Mouse (Mus musculus): ENCODE results near the gene A230072I06Rik. TPM values are rescaled to one million over a fixed set of nuclear protein-coding genes. Genes with fewer than 3 reads are reported as not detected.

A230072I06Rik gene
- total and polyA plus RNA-seq, 3 experiments: not detected

DNA sequence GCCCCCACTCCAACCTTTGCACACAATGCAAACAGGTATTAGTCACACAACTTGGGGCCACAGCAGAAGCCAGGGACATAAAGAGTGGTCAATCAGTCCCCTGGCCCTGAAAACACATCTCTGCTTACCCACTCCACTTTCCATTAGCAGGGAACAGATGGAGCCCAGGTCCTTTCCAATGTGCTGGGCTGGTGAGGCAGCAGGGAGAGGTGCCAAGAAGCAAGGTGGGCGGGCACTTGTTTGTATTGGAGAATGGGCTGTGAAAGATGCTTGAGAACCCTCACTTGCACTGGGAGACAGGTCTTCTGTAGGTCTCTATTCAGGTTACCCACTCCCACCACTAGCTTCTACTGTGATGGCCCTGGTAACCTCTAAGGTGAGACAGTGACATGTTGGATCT is 34.9 kb upstream of the A230072I06Rik start:
- no peaks in the 10 kb centered on the region for H3K9me3 ChIP-seq (replicated peaks; ENCODE audit: insufficient read depth, low read length)
- no peak overlapping the region for H3K27ac ChIP-seq (ENCODE audit: control insufficient read depth, low read depth, low read length)
- no peak overlapping the region for H3K9ac ChIP-seq (ENCODE audit: control insufficient read depth, low read depth, low read length, poor library complexity, severe bottlenecking)
- no peak overlapping the region for H3K4me3 ChIP-seq (ENCODE audit: control insufficient read depth in 1 of 2, insufficient read depth in 1 of 2, low read depth in 2 of 2, low read length in 2 of 2)
- H3K27me3 ChIP-seq (ENCODE audit: control insufficient read depth in 1 of 2, insufficient read depth in 2 of 2, low read length in 2 of 2): no peaks in the 10 kb centered on the region
- H3K36me3 ChIP-seq (ENCODE audit: control insufficient read depth in 1 of 2, insufficient read depth in 2 of 2, low read length in 2 of 2): no peaks in the 10 kb centered on the region
- no peak for DNase-seq (ENCODE audit: low read depth, low spot score)
- no peaks in the 10 kb centered on the region for H3K79me2 ChIP-seq (ENCODE audit: control insufficient read depth, insufficient read depth, low read length, poor library complexity)
- H3K4me1 ChIP-seq (ENCODE audit: control insufficient read depth in 1 of 2, insufficient read depth in 2 of 2, low read length in 2 of 2): no peaks in the 10 kb centered on the region
- TF ChIP-seq POLR2A (IDR thresholded peaks at IDR 0.05; ENCODE audit: control insufficient read depth in 1 of 2, insufficient read depth in 1 of 2, low read depth in 1 of 2, low read length in 2 of 2, poor library complexity in 1 of 2) (no peak), SIN3A (IDR thresholded peaks at IDR 0.05; ENCODE audit: low read length) (no peak), EP300 (IDR thresholded peaks at IDR 0.05; ENCODE audit: low read depth in 1 of 2, low read length in 2 of 2) (no peak), CHD2 (IDR thresholded peaks at IDR 0.05; ENCODE audit: low read length) (no peak), MAZ (IDR thresholded peaks at IDR 0.05; ENCODE audit: low read depth, low read length) (no peak), KAT2A (conservative IDR thresholded peaks at IDR 0.05; ENCODE audit: low read depth, low read length) (no peak), TAL1 (IDR thresholded peaks at IDR 0.05; ENCODE audit: low read length) (no peak), USF1 (IDR thresholded peaks at IDR 0.05; ENCODE audit: low read depth, low read length) (no peak), CTCF (IDR thresholded peaks at IDR 0.05 in 2 of 3, conservative IDR thresholded peaks at IDR 0.05 in 1 of 3; ENCODE audit: control insufficient read depth in 1 of 3, insufficient read depth in 1 of 3, low read depth in 2 of 3, low read length in 3 of 3, poor library complexity in 1 of 3, severe bottlenecking in 1 of 3) (no peak), MYB (IDR thresholded peaks at IDR 0.05; ENCODE audit: low read depth, low read length) (no peak), GABPA (IDR thresholded peaks at IDR 0.05; ENCODE audit: low read depth, low read length) (no peak), POLR2AphosphoS2 (IDR thresholded peaks at IDR 0.05; ENCODE audit: low read length) (no peak), UBTF (IDR thresholded peaks at IDR 0.05; ENCODE audit: borderline replicate concordance, insufficient read depth, low read depth, low read length) (no peak), JUND (IDR thresholded peaks at IDR 0.05; ENCODE audit: low read depth, low read length) (no peak), USF2 (IDR thresholded peaks at IDR 0.05; ENCODE audit: borderline replicate concordance in 1 of 2, insufficient read depth in 1 of 2, low read depth in 1 of 2, low read length in 2 of 2) (no peak), MAX (IDR thresholded peaks at IDR 0.05; ENCODE audit: low read length) (no peak), RCOR1 (IDR thresholded peaks at IDR 0.05; ENCODE audit: low read depth, low read length) (no peak)

DNA sequence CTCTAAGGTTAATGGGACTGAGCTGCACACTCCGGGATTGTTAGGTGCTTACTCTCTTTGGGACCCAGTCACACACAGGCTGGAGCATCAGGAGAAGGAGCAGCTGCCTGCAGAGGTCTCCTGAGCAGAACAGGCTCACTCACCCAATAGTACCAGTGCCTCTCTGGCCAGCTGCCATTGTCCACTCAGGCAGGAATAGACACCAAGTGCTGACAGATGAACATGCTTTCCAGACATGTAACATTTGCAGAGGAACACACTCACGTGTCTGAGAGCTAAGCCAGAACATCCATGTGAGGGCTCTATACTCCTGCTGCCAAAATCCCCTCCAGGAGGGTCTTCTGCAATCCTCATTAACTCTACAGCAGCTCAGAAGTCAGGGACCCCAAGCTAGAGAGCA is 18.7 kb upstream of the A230072I06Rik start:
- Histone ChIP-seq H3K79me2 (ENCODE audit: control insufficient read depth, insufficient read depth, low read length, poor library complexity) (no peaks in the 10 kb centered on the region), H3K36me3 (ENCODE audit: control insufficient read depth in 1 of 2, insufficient read depth in 2 of 2, low read length in 2 of 2) (no peaks in the 10 kb centered on the region), H3K4me3 (ENCODE audit: control insufficient read depth in 1 of 2, insufficient read depth in 1 of 2, low read depth in 2 of 2, low read length in 2 of 2) (no peak overlapping the region), H3K4me1 (ENCODE audit: control insufficient read depth in 1 of 2, insufficient read depth in 2 of 2, low read length in 2 of 2) (no peaks in the 10 kb centered on the region), H3K9me3 (replicated peaks; ENCODE audit: insufficient read depth, low read length) (no peaks in the 10 kb centered on the region), H3K27ac (ENCODE audit: control insufficient read depth, low read depth, low read length) (no peak overlapping the region), H3K9ac (ENCODE audit: control insufficient read depth, low read depth, low read length, poor library complexity, severe bottlenecking) (no peak overlapping the region), H3K27me3 (ENCODE audit: control insufficient read depth in 1 of 2, insufficient read depth in 2 of 2, low read length in 2 of 2) (no peaks in the 10 kb centered on the region)
- no peak for TF ChIP-seq MAFK (IDR thresholded peaks at IDR 0.05; ENCODE audit: borderline replicate concordance, low read depth, low read length)
- TF ChIP-seq KAT2A (conservative IDR thresholded peaks at IDR 0.05; ENCODE audit: low read depth, low read length): no peak
- no peak for TF ChIP-seq TCF12 (IDR thresholded peaks at IDR 0.05; ENCODE audit: low read depth, low read length)
- no peak for TF ChIP-seq GATA1 (IDR thresholded peaks at IDR 0.05; ENCODE audit: low read depth, low read length)
- no peak for TF ChIP-seq MYB (IDR thresholded peaks at IDR 0.05; ENCODE audit: low read depth, low read length)
- no peak for TF ChIP-seq SIN3A (IDR thresholded peaks at IDR 0.05; ENCODE audit: low read length)
- no peak for DNase-seq (ENCODE audit: low read depth, low spot score)
